Mouse (Mus musculus) E14TG2a.4 (cell line): ENCODE data around the gene Gm15023.

Experiments
- CTCF ChIP-seq: conservative IDR thresholded peaks from 2 replicates; pipeline ENCODE4 v1.5.1; 2014; ENCODE audit warnings: low read length
- NANOG ChIP-seq: IDR thresholded peaks from 2 replicates; pipeline ENCODE4 v1.6.1; 2014; ENCODE audit warnings: borderline replicate concordance, low read length, mixed read lengths

DNA sequence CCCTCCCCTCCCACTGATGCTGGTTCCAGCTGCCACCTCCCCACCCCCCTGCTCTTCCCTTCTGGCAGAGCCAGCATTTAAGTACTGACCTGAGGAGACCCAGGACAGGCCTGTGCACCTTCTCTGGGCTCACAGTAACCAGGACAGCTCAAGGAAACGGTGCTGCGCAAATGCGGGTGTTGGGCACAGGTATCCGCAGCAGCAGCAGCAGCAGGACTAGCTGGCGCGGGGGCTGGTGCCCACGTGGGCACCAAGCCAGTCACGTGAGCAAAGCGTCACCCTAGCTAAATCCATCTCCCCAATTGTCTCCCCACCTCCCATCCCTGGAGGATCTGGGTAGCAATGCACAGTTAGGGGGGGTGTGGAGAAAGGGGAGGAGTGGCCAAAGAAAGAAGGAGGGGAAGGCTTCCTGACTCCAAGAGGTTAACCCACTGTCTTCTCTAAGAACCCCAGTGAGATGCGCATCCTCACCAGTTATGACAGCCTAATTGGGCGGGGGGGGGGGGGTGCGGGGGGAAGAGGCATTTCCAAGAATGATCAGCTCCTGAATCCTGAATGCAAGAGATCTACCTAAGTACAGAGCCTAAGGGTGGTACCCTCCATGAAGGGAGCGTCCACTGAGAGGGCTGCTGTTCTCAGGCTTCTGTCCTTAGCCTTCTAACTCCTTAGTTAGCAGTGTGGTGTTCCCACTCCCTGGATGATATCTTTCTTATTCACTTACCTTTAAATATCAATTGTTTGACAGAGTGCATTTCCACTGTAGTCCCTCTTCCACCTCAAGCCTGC, 33.2 kb upstream of the Gm15023 start, which contains the start of gene Tceal6:
- TF ChIP-seq CTCF (no peak), NANOG (no peak)
